Mouse (Mus musculus): Measurements from ENCODE around the gene Spock2.
A peak's percentile ranks its signal among the peaks of the same experiment; 100 is the strongest.
"Not testable (repeated sequence)": the region's sequence is repeated elsewhere in the genome, so short reads cannot be mapped to it uniquely, and the experiment has no call there.

The Spock2 gene

GRCm38 (mm10) chr10:60107448-60107847 lies 1.4 kb downstream of the Spock2 start:
- DNase-seq (ENCODE audit: extremely low spot score, low spot score) = peak; percentile 41

- DNase-seq (ENCODE audit: extremely low spot score, low spot score) = no peak
Observed at GRCm38 (mm10) chr10:60108321-60109111, 2.5 kb downstream of the Spock2 start.

GRCm38 (mm10) chr10:60109336-60109735 lies 3.3 kb downstream of the Spock2 start:
- no peak for DNase-seq (ENCODE audit: extremely low spot score, low spot score)

- no peak for DNase-seq (ENCODE audit: extremely low spot score, low spot score)
Observed at GRCm38 (mm10) chr10:60109989-60110388, 4.0 kb downstream of the Spock2 start.

- DNase-seq (ENCODE audit: extremely low spot score, low spot score) = no peak
Observed at GRCm38 (mm10) chr10:60110908-60111475, 5.0 kb downstream of the Spock2 start.

- DNase-seq (ENCODE audit: extremely low spot score, low spot score) = no peak
Observed at GRCm38 (mm10) chr10:60113965-60114690, 8.1 kb downstream of the Spock2 start.

GRCm38 (mm10) chr10:60115345-60116185 lies 9.5 kb downstream of the Spock2 start:
- peak; percentile 45 for DNase-seq (ENCODE audit: extremely low spot score, low spot score)

- no peak for DNase-seq (ENCODE audit: extremely low spot score, low spot score)
Observed at GRCm38 (mm10) chr10:60116997-60117396, 11.0 kb downstream of the Spock2 start.

- DNase-seq (ENCODE audit: extremely low spot score, low spot score) = no peak
Observed at GRCm38 (mm10) chr10:60118464-60118863, 12.4 kb downstream of the Spock2 start.

GRCm38 (mm10) chr10:60120630-60121029 lies 14.6 kb downstream of the Spock2 start:
- no peak for DNase-seq (ENCODE audit: extremely low spot score, low spot score)

GRCm38 (mm10) chr10:60124078-60124477 lies 18.1 kb downstream of the Spock2 start:
- no peak for DNase-seq (ENCODE audit: extremely low spot score, low spot score)

GRCm38 (mm10) chr10:60125529-60126327 lies 19.7 kb downstream of the Spock2 start:
- no peak for DNase-seq (ENCODE audit: extremely low spot score, low spot score)

GRCm38 (mm10) chr10:60128287-60128686 lies 22.3 kb downstream of the Spock2 start:
- no peak for DNase-seq (ENCODE audit: extremely low spot score, low spot score)

- no peak for DNase-seq (ENCODE audit: extremely low spot score, low spot score)
Observed at GRCm38 (mm10) chr10:60130504-60130903, 24.5 kb downstream of the Spock2 start.

GRCm38 (mm10) chr10:60133501-60133900 lies 27.5 kb downstream of the Spock2 start:
- DNase-seq (ENCODE audit: extremely low spot score, low spot score) = peak; percentile 25

GRCm38 (mm10) chr10:60134201-60134600 lies 28.2 kb downstream of the Spock2 start:
- no peak for DNase-seq (ENCODE audit: extremely low spot score, low spot score)

GRCm38 (mm10) chr10:60136010-60136409 lies 30.0 kb downstream of the Spock2 start:
- not testable (repeated sequence) for DNase-seq (ENCODE audit: extremely low spot score, low spot score)

- no peak for DNase-seq (ENCODE audit: extremely low spot score, low spot score)
Observed at GRCm38 (mm10) chr10:60136935-60137334, 30.9 kb downstream of the Spock2 start.

GRCm38 (mm10) chr10:60138680-60139079 lies 32.7 kb downstream of the Spock2 start:
- DNase-seq (ENCODE audit: extremely low spot score, low spot score) = no peak

- no peak for DNase-seq (ENCODE audit: extremely low spot score, low spot score)
Observed at GRCm38 (mm10) chr10:60140751-60141150, 34.7 kb downstream of the Spock2 start.
